Mouse (Mus musculus) liver, embryonic 14.5 days (tissue): ENCODE measurements at regions not wholly inside any gene's neighbourhood (a gene's known extent, or its start where the extent isn't known, plus 50 kb on each side); places are given as distances from the start of the nearest gene placed in this dataset.

Experiments
- CTCF ChIP-seq: IDR thresholded peaks from 2 replicates; pipeline ENCODE4 v1.5.1; 2016; ENCODE audit warnings: antibody characterized with exemption, low read depth, control low read depth
- EP300 ChIP-seq: IDR thresholded peaks from 2 replicates; pipeline ENCODE4 v1.6.1; 2016; ENCODE audit warnings: antibody characterized with exemption, low read depth

GRCm38 (mm10) chr16:30875235-30875829 lies 205.9 kb downstream of the Xxylt1 start:
- TF ChIP-seq EP300 (no peak), CTCF (no peak)
